Mouse (Mus musculus) embryonic fibroblast, embryonic 13.5 days (primary cell): ENCODE data around the gene Slc18a3.

Experiments
- CTCF ChIP-seq: IDR thresholded peaks from 2 replicates; pipeline ENCODE4 v1.5.1; 2011; ENCODE audit warnings: mild to moderate bottlenecking, control low read depth, low read length, moderate library complexity, borderline replicate concordance; ENCODE audit not compliant: insufficient read depth
- POLR2A ChIP-seq: IDR thresholded peaks from 2 replicates; pipeline ENCODE4 v1.6.1; 2011; ENCODE audit warnings: low read depth, mild to moderate bottlenecking, control low read depth, low read length, moderate library complexity

DNA sequence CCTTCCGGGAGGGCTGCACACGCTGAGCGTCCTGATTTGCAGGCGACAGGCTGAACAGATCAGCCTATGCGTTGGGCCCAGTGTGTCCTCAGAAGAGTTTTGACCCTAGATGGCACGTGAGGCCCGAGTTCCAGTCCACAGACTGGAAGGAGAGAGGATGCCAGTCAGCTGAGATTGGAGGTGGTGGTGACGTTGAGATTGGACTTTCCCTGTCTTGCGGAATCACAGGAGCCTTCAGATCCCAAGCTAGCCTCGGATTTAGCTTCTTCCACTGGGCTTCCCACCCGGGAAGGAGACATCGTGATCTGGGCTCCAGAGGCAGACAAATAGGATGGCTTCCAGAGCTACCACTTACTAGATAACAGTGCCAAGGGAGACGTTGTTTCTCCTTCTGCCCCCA is 1.2 kb upstream of the Slc18a3 start, which contains the start of gene Chat:
- TF ChIP-seq CTCF: no peak
- TF ChIP-seq POLR2A: no peak
